Mouse (Mus musculus) spleen, postnatal 4 days (tissue): Measurements from ENCODE around the gene Josd1.

ENCODE experiments used
- DNase-seq, 2 experiments: peaks; one replicate each; pipeline ENCODE4 v3.0.0; 2022; ENCODE audit warnings: low spot score in 2 of 2

The Josd1 gene

DNA sequence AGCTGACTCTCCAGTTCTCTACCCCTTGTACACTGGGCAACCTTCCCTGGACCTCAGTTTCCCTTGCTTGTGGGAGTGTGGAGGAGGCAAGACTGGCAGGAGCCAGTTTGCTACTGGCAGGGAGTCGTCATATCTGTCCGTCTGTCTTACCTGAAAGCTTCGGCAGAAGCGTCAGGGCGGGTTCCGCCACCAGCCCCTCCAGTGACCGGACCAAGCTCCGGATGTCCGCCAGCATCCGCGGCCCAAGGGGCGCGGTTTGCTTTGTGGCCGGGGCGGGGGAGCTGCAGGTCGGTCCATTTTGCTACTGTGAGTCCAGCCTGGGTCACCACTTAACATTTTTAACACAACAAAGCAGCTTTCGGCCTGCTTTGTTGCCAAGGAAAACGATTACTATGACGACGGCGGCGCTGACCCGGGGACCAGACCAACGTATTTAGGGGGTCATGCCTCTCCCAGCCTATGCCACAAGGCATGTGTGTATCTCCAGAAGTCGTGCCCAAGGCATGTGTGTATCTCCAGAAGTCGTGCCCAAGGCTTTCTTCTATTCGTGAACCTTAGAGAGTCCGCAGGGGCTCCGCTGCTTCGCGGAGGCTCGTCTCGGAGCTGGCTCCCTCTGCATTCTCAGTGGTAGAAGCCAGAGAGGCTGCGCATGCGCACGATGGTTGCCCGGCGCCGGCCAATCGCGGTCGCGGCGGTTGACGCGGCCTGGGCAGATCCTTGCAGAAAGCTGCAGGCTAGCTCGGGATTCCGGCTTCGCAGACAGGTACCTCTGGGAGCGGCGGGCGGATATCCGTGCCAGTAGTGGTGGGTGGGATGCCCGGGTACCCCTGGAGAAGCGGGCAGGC lies 29.0 kb downstream of the Josd1 start, which contains the start of the genes Fam227a and Cby1:
Gene Fam227a (minus strand): TSS at position 426 of the 845 bp plus-strand sequence.
Gene Cby1 (plus strand): TSS at position 669 of the 845 bp plus-strand sequence.
- peak; percentile 95 to 99 for DNase-seq

DNA sequence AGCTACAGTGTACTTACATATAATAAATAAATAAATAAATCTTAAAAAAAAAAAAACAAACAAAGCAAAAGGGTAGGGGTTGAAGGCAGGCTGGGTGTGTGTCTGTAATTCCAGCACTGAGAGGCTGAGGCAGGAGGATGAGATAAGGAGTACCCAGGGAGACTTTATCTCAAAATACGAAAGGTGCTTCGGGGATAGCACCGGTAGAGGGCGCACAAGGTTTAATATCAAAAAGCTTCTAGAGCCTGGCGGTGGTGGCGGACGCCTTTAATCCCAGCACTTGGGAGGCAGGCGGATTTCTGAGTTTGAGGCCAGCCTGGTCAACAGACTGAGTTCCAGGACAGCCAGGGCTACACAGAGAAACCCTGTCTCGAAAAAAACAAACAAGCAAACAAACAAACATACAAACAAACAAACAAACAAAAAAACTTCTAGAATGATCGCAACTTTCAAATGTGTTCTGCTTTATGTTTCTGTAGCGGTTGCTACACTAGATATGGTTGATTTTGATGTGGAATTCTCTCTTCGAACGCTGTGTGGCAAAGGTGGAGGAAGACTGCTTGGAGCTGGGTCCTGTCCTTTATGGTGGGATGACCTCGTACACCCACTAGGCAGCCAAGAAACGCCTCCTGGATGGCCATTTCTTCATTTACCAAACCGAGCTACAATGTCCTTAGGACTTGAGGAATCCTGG lies 29.7 kb downstream of the Josd1 start:
- DNase-seq = peak; percentile 90 to 95

DNA sequence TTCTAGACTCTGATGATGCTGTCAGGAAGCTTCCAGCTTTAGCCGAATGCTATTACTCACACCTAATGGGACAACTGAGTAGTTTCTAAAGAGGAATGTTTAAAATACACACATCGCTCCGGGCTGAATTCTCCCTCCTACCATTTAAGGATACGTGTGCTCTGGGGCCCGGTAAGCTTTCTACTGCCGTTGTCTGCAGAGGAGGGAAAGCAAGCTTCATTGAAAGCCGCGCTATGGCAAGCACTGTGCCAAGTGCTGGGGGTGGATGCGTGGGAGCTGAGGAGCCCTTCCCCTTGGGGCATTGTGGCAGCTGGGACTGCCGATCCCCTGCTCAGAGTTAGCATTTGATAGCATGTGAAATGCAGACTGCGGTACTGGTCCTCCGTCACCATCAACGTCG lies 31.3 kb downstream of the Josd1 start:
- no peak for DNase-seq

DNA sequence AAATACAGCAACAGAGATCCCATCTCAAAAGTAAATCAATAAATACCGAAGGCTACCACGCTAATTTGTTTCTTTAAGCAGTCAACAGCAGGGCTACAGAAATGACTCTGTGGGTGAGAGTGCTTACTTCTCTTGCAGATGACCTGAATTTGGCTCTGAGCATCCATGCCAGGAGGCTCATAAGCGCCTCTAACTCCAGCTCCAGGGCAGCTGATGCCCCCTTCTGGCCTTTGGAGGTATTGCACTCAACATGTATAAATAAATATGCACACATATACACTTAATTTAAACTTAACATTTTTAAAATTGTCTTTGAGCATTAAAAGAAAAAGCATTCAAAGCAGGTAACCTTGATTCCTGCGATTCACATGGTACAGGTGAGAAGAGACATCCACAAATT lies 36.2 kb downstream of the Josd1 start:
- DNase-seq = peak in 1 of 2 experiments; percentile 30

DNA sequence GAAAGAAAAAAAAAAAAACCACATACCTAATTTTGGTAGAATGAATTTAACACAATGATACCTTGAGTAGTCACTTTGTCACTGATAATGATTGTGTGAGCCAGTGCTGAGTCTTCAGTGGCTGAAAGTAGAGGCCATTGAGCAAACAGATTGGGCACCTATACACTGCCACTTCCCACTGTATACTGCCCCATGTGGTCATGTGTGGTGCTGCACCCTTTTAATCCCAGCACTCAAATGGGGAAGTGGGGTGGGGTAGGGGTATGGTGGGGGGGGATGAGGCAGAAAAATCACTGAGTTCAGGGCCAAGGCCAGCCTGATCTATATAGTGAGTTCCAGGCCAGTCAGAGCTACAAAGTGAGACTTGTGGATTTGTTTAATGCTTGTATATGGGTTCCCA lies 37.1 kb downstream of the Josd1 start:
- peak; percentile 66 to 84 for DNase-seq

DNA sequence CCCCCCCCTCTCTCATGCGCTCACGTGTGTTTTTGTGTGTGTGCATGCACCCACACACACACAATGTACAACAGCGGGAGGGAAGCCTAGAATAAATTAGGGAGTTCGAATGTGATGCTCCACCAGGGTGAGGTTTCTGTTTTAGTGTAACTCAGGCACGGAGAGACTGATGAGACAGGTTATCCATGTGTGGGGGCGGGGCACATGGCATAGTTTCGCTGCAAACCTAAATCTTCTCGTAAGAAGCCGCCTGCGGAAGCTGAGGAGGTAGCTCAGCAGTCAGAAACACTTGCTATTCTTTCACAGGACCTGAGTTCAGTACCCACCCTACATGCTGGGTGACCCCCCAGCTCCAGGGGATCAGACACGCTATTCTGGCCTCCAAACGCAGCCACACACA lies 39.6 kb downstream of the Josd1 start:
- no peak for DNase-seq

DNA sequence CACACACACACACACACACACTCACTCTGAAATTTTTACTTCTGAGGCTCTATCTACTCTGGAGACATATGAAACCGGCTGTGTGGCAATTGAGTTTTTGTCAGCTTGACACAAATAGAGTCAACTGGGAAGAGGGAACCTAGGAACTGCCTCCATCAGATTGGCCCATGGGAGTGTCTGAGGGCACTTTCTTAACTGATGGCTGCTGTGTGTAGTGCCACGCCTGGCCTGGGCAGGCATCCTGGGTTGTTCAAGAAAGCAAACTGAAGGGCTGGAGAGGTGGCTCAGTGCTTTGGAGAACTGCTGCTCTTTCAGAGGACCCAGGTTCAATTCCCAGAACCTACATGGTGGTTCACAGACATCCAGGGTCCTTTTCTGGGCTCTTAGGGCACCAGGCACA lies 42.2 kb downstream of the Josd1 start:
- no peak for DNase-seq

DNA sequence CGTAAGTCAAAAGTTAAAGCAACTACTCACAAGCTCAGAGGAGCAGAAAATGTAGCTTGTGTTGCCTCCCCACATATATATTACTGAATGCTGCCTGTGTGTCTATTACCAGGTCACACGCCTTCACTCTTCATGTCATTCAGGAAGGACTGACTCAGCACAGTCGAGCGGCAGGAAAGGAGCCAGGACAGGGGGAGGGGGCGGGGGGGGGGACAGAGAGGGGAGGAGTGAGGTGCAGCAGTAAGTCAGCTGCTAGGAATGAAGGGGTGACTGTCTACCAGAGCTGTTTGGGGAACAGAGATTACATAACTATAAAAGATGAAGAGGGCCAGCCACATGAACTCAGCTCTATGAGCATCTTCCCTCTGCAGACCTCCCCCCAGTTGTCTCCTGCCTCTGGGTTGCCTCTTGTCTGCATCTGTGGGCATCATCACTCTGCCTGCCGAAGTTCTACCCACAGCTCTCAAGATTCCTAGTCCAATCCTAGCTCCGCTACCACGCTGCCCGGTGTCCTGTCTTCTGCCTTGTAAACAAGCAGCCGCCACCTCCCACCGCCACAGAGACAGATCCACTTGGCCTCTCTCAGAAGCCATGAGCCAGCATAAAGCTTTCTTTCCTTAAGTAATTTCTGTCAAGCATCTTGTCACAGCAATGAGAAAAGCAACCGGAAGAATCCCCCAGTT lies 46.4 kb downstream of the Josd1 start:
- DNase-seq = no peak

DNA sequence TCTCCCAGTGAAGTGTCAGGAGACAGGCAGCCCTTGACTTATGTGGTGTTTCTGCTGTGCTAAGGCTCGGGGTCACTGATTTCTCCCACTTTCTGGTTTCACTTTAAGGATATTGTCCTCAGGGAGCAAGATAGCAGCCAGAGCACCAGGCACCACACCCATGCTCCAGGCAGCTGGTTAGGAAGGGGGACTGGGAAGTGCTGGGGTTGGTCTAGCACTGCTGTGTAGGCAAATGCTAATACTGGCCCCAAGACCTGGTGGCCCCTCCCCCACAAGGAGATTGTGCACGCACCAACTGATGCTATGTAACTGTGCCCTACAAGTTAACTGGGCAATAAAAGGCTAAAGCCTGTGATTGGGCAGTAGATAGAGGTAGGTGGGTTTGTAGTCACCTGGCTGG lies 57.2 kb downstream of the Josd1 start:
- no peak for DNase-seq
